ENCODE assay signal across 28 mouse cellular contexts in the genomic region with DNA sequence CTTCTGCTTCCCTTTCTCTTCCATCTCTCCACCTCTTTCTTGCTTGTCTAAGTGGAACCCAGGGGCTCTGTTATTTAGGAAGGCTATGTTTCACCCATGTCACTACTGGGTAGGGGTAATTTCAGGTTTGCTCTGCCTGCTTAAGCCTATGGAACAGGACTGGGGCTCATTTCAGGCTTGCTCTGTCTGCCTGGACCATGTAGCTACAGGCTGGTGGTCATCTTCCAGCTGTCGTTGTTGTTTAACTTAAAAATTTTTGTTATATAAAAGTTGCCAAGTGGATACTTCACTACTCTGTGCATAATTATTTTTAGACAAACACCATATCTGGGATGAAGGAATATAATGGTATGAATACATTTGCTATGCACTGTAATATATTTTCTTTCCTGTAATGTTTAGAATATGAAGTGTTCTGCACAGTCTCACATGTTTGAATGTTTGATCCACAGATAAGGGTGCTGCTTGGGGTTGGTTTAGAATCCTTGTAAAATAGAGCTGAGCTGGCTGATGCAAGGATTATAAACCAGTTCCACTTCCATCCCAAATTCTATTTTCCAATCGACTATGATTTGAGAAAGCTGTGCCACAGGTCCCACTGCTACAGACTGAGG.
DNase-seq lines count a peak whose midpoint lies in the region; ATAC-seq and TF ChIP-seq lines count a peak whose summit lies in the region.
"Had no signal": no experiment of that assay in that cellular context is flagged by ENCODE, and none has a peak within 500 bp of the region (broad histone marks: within the 10 kb centered on the region; RNA-seq: fewer than 3 reads in every experiment).

No protein-coding gene starts in this region.

- H3K27me3 ChIP-seq in lung, embryonic 14.5 days (ENCODE audit: insufficient read depth, low read length): no peaks in the 10 kb centered on the region
- H3K27me3 ChIP-seq in midbrain, embryonic 11.5 days (ENCODE audit: control insufficient read depth, insufficient read depth, low read length): no peaks in the 10 kb centered on the region
- no peaks in the 10 kb centered on the region for H3K27me3 ChIP-seq in midbrain, embryonic 16.5 days (ENCODE audit: control insufficient read depth, insufficient read depth, low read depth, low read length)
- H3K27me3 ChIP-seq in stomach, embryonic 15.5 days (replicated peaks): no peaks in the 10 kb centered on the region
- H3K27me3 ChIP-seq: CH12.LX; embryonic facial prominence, embryonic 12.5 days; embryonic facial prominence, embryonic 15.5 days; heart, embryonic 13.5 days had no signal

- H3K27ac ChIP-seq in lung, embryonic 14.5 days (ENCODE audit: low read depth): no peak overlapping the region
- H3K27ac ChIP-seq in midbrain, embryonic 11.5 days (ENCODE audit: low read depth, low read length): no peak overlapping the region
- no peak overlapping the region for H3K27ac ChIP-seq in midbrain, embryonic 16.5 days (ENCODE audit: low read length)
- H3K27ac ChIP-seq in stomach, embryonic 15.5 days: peak overlapping the region; percentile 57; the same call in 1 of the 2 replicates
- H3K27ac ChIP-seq: embryonic facial prominence, embryonic 12.5 days; embryonic facial prominence, embryonic 15.5 days; gastrocnemius, adult 2 months; heart, embryonic 10.5 days; heart, embryonic 13.5 days; hindbrain, embryonic 14.5 days had no signal

- H3K4me2 ChIP-seq in lung, embryonic 14.5 days: no peak overlapping the region
- H3K4me2 ChIP-seq in midbrain, embryonic 11.5 days: no peak overlapping the region
- no peak overlapping the region for H3K4me2 ChIP-seq in midbrain, embryonic 16.5 days (ENCODE audit: low read length)
- H3K4me2 ChIP-seq in stomach, embryonic 15.5 days: no peak overlapping the region
- H3K4me2 ChIP-seq: embryonic facial prominence, embryonic 12.5 days; embryonic facial prominence, embryonic 15.5 days; heart, embryonic 13.5 days; hindbrain, embryonic 14.5 days had no signal

- ATAC-seq in lung, embryonic 14.5 days (ENCODE audit: insufficient read depth): peak; percentile 70; the same call in 1 of the 2 replicates
- ATAC-seq in midbrain, embryonic 11.5 days (ENCODE audit: low FRiP score): no peak
- ATAC-seq in midbrain, embryonic 16.5 days: no peak
- ATAC-seq in stomach, embryonic 15.5 days (ENCODE audit: insufficient read depth, low FRiP score, low read depth): peak; percentile 86
- ATAC-seq in inflammation-experienced regulatory T-cells, adult 6 months: no peak
- ATAC-seq: forebrain, embryonic 14.5 days; forebrain, postnatal 0 days; Patski had no signal

- no peaks in the 10 kb centered on the region for H3K9me3 ChIP-seq in lung, embryonic 14.5 days (ENCODE audit: low read depth, low read length)
- no peaks in the 10 kb centered on the region for H3K9me3 ChIP-seq in midbrain, embryonic 11.5 days (ENCODE audit: control insufficient read depth, low read length)
- no peaks in the 10 kb centered on the region for H3K9me3 ChIP-seq in midbrain, embryonic 16.5 days (replicated peaks; ENCODE audit: control insufficient read depth, low read length, poor library complexity, severe bottlenecking)
- H3K9me3 ChIP-seq in stomach, embryonic 15.5 days: no peaks in the 10 kb centered on the region
- H3K9me3 ChIP-seq: embryonic facial prominence, embryonic 12.5 days; embryonic facial prominence, embryonic 15.5 days; heart, embryonic 10.5 days; heart, embryonic 13.5 days had no signal

- H3K36me3 ChIP-seq in lung, embryonic 14.5 days (ENCODE audit: insufficient read depth): no peaks in the 10 kb centered on the region
- H3K36me3 ChIP-seq in midbrain, embryonic 11.5 days (ENCODE audit: control insufficient read depth, insufficient read depth, low read length): no peaks in the 10 kb centered on the region
- no peaks in the 10 kb centered on the region for H3K36me3 ChIP-seq in midbrain, embryonic 16.5 days (ENCODE audit: control insufficient read depth, insufficient read depth, low read length)
- H3K36me3 ChIP-seq in stomach, embryonic 15.5 days: no peaks in the 10 kb centered on the region
- H3K36me3 ChIP-seq: embryonic facial prominence, embryonic 12.5 days; embryonic facial prominence, embryonic 15.5 days; G1E; heart, embryonic 10.5 days; heart, embryonic 13.5 days had no signal

- WGBS in lung, embryonic 14.5 days: 49% methylated on average over 2 of the region's 2 CpGs
- 91% methylated on average over 2 of the region's 2 CpGs for WGBS in midbrain, embryonic 11.5 days
- 94% methylated on average over 2 of the region's 2 CpGs for WGBS in midbrain, embryonic 16.5 days
- 48% methylated on average over 2 of the region's 2 CpGs for WGBS in stomach, embryonic 15.5 days

- peak; percentile 15 for DNase-seq in lung, embryonic 14.5 days
- DNase-seq in lung, postnatal 25 days (ENCODE audit: low spot score): no peak
- peak; percentile 37 for DNase-seq in midbrain, embryonic 11.5 days (ENCODE audit: low spot score, missing footprints)
- DNase-seq in cerebellum, adult 9-10 months: no peak
- DNase-seq: adrenal gland, postnatal 10 days; adrenal gland, postnatal 36 days; B cell, adult 2 months; cerebellum, adult 18-20 months; cerebellum, adult 9-11 months; cerebellum, postnatal 25 days; forebrain, postnatal 0 days; gastrocnemius, adult 2 months; gastrocnemius, postnatal 14 days; heart, adult 18-20 months; heart, postnatal 14 days; heart, postnatal 4 days had no signal

- no peaks in the 10 kb centered on the region for H3K4me1 ChIP-seq in lung, embryonic 14.5 days (ENCODE audit: insufficient read depth)
- no peaks in the 10 kb centered on the region for H3K4me1 ChIP-seq in midbrain, embryonic 11.5 days (ENCODE audit: control insufficient read depth, insufficient read depth, low read length)
- no peaks in the 10 kb centered on the region for H3K4me1 ChIP-seq in midbrain, embryonic 16.5 days (ENCODE audit: control insufficient read depth, insufficient read depth, low read length)
- H3K4me1 ChIP-seq in stomach, embryonic 15.5 days: peaks cover 5% of the 10 kb centered on the region; the same call in 1 of the 2 replicates
- H3K4me1 ChIP-seq: embryonic facial prominence, embryonic 12.5 days; embryonic facial prominence, embryonic 15.5 days; heart, embryonic 10.5 days; heart, embryonic 13.5 days had no signal

- no peak overlapping the region for H3K9ac ChIP-seq in lung, embryonic 14.5 days
- H3K9ac ChIP-seq in midbrain, embryonic 11.5 days (ENCODE audit: low read length): no peak overlapping the region
- H3K9ac ChIP-seq in midbrain, embryonic 16.5 days (ENCODE audit: low read depth, low read length): no peak overlapping the region
- no peak overlapping the region for H3K9ac ChIP-seq in stomach, embryonic 15.5 days
- H3K9ac ChIP-seq: embryonic facial prominence, embryonic 12.5 days; embryonic facial prominence, embryonic 15.5 days; forebrain, postnatal 0 days; heart, embryonic 13.5 days; hindbrain, embryonic 14.5 days had no signal

- TF ChIP-seq CTCF in lung, embryonic 14.5 days (IDR thresholded peaks at IDR 0.05; ENCODE audit: low read depth): no peak

- no peak overlapping the region for H3K4me3 ChIP-seq in lung, embryonic 14.5 days (ENCODE audit: low read depth, low read length)
- no peak overlapping the region for H3K4me3 ChIP-seq in midbrain, embryonic 11.5 days (ENCODE audit: low read depth, low read length)
- H3K4me3 ChIP-seq in midbrain, embryonic 16.5 days (ENCODE audit: low read depth, low read length): no peak overlapping the region
- H3K4me3 ChIP-seq in stomach, embryonic 15.5 days (replicated peaks): no peak overlapping the region
- H3K4me3 ChIP-seq: embryonic facial prominence, embryonic 12.5 days; embryonic facial prominence, embryonic 15.5 days; gastrocnemius, adult 2 months; heart, embryonic 10.5 days; heart, embryonic 13.5 days had no signal

Comparison
In these comparisons a context has a peak if more than half of its experiments do, and no peak if none do; other contexts are left out.
1. DNase-seq: peak in lung, embryonic 14.5 days (single experiment) and midbrain, embryonic 11.5 days (single experiment); none in lung, postnatal 25 days (single experiment) and cerebellum, adult 9-10 months (single experiment).
2. ATAC-seq: peak in lung, embryonic 14.5 days (single experiment) and stomach, embryonic 15.5 days (single experiment); none in midbrain, embryonic 11.5 days (single experiment), midbrain, embryonic 16.5 days (single experiment) and inflammation-experienced regulatory T-cells, adult 6 months (single experiment).